Mouse (Mus musculus): ENCODE measurements around the gene Slf2.

DNA sequence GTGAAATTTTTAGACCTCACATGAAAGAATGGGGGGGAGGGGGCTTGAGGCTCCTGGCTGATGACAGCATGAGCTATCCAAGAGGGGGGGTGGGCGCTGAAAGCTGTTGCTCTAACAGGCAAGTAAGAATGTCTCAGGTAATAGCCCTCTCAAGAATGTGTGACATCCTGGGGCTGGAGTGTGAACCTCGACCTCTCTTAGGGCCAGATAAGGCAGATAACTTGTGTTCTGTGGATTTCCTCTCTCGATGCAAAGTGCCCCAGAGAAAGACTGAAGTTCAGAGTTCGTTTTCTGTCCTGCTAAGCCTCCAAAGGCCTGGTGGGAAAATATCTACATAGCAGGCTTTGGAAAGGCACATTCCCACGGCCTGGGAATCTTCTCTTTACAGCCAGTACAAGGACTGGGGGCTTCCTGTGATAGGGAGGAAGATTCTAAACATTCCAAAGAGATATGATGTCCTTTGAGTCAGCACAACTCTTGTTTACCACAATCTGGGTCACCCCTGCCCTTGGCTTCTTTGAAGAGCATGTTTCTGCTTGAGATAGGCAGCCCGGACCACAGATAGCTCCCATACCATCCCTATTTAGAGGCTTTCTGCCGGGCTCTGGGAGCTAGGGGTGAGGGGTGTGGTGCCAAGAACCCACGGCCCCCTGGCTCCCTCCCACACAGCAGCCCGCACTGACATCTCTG lies 31.7 kb upstream of the Slf2 start:
- TF ChIP-seq NELFE (IDR thresholded peaks at IDR 0.05; ENCODE audit: low read depth, low read length) (no peak), RCOR1 (IDR thresholded peaks at IDR 0.05; ENCODE audit: low read depth, low read length) (no peak), E2F4 (IDR thresholded peaks at IDR 0.05; ENCODE audit: borderline replicate concordance, low read depth, low read length) (no peak), USF2 (IDR thresholded peaks at IDR 0.05; ENCODE audit: borderline replicate concordance in 1 of 2, insufficient read depth in 1 of 2, low read depth in 1 of 2, low read length in 2 of 2) (no peak), EP300 (IDR thresholded peaks at IDR 0.05; ENCODE audit: low read depth in 1 of 2, low read length in 2 of 2) (no peak), SMC3 (IDR thresholded peaks at IDR 0.05; ENCODE audit: low read depth, low read length) (no peak), TCF12 (IDR thresholded peaks at IDR 0.05; ENCODE audit: low read depth, low read length) (no peak), GATA1 (IDR thresholded peaks at IDR 0.05; ENCODE audit: low read depth, low read length) (no peak), ZC3H11A (IDR thresholded peaks at IDR 0.05; ENCODE audit: low read depth, low read length) (no peak)

All from MEL (cell line).